ENCODE assay signal across 12 mouse cellular contexts in genomic region chr10:117544680-117545546, GRCm38 (mm10).
DNase-seq lines count a peak whose midpoint lies in the region; ATAC-seq lines count a peak whose summit lies in the region.
"Had no signal": no experiment of that assay in that cellular context is flagged by ENCODE, and none has a peak within 500 bp of the region (broad histone marks: within the 10 kb centered on the region; RNA-seq: fewer than 3 reads in every experiment).

No protein-coding gene starts in this region.

- no peaks in the 10 kb centered on the region for H3K36me3 ChIP-seq in kidney, embryonic 16.5 days (ENCODE audit: insufficient read depth, low read length)
- no peaks in the 10 kb centered on the region for H3K36me3 ChIP-seq in hindbrain, embryonic 15.5 days
- H3K36me3 ChIP-seq in midbrain, embryonic 16.5 days (ENCODE audit: control insufficient read depth, insufficient read depth, low read length): no peaks in the 10 kb centered on the region

- no peak for DNase-seq in kidney, postnatal 25 days
- DNase-seq in embryo, embryonic 11 days: peak; percentile 48
- no peak for DNase-seq in layer of hippocampus, adult 9-11 months
- DNase-seq in cerebellum, adult 9-10 months: no peak
- DNase-seq: thymus, postnatal 14 days had no signal

- H3K9me3 ChIP-seq in kidney, embryonic 16.5 days (ENCODE audit: low read length): no peaks in the 10 kb centered on the region
- no peaks in the 10 kb centered on the region for H3K9me3 ChIP-seq in hindbrain, embryonic 15.5 days
- H3K9me3 ChIP-seq in midbrain, embryonic 16.5 days (replicated peaks; ENCODE audit: control insufficient read depth, low read length, poor library complexity, severe bottlenecking): no peaks in the 10 kb centered on the region

- no peak overlapping the region for H3K27ac ChIP-seq in kidney, embryonic 16.5 days (ENCODE audit: low read length)
- no peak overlapping the region for H3K27ac ChIP-seq in hindbrain, embryonic 15.5 days (replicated peaks)
- no peak overlapping the region for H3K27ac ChIP-seq in midbrain, embryonic 16.5 days (ENCODE audit: low read length)
- H3K27ac ChIP-seq: heart, adult 2 months had no signal

- WGBS in kidney, embryonic 16.5 days: 45% methylated on average over 15 of the region's 15 CpGs
- 40% methylated on average over 15 of the region's 15 CpGs for WGBS in hindbrain, embryonic 15.5 days
- WGBS in midbrain, embryonic 16.5 days: 38% methylated on average over 15 of the region's 15 CpGs

- peak overlapping the region; percentile 27; the same call in 1 of the 2 replicates for H3K4me2 ChIP-seq in kidney, embryonic 16.5 days (replicated peaks; ENCODE audit: low read depth, low read length)
- peak overlapping the region; percentile 20 for H3K4me2 ChIP-seq in hindbrain, embryonic 15.5 days
- H3K4me2 ChIP-seq in midbrain, embryonic 16.5 days (ENCODE audit: low read length): peak overlapping the region; percentile 15; the same call in 1 of the 2 replicates

- H3K9ac ChIP-seq in kidney, embryonic 16.5 days (replicated peaks; ENCODE audit: low read length): no peak overlapping the region
- no peak overlapping the region for H3K9ac ChIP-seq in hindbrain, embryonic 15.5 days
- H3K9ac ChIP-seq in midbrain, embryonic 16.5 days (ENCODE audit: low read depth, low read length): no peak overlapping the region; the same call in 1 of the 2 replicates

- H3K27me3 ChIP-seq in kidney, embryonic 16.5 days (ENCODE audit: insufficient read depth, low read length): no peaks in the 10 kb centered on the region
- H3K27me3 ChIP-seq in hindbrain, embryonic 15.5 days: no peaks in the 10 kb centered on the region
- H3K27me3 ChIP-seq in midbrain, embryonic 16.5 days (ENCODE audit: control insufficient read depth, insufficient read depth, low read depth, low read length): no peaks in the 10 kb centered on the region

- no peak overlapping the region for H3K4me3 ChIP-seq in kidney, embryonic 16.5 days (ENCODE audit: low read length)
- no peak overlapping the region for H3K4me3 ChIP-seq in hindbrain, embryonic 15.5 days
- no peak overlapping the region for H3K4me3 ChIP-seq in midbrain, embryonic 16.5 days (ENCODE audit: low read depth, low read length)
- H3K4me3 ChIP-seq: erythroblast, embryonic 14.5 days; heart, adult 2 months had no signal

- no peak for ATAC-seq in kidney, embryonic 16.5 days (ENCODE audit: low FRiP score, low TSS enrichment)
- no peak for ATAC-seq in hindbrain, embryonic 15.5 days (ENCODE audit: low FRiP score, low read depth)
- no peak for ATAC-seq in midbrain, embryonic 16.5 days
- ATAC-seq: activated CD4-positive, CD25-positive, alpha-beta regulatory T cell, adult 4 months; inflammation-experienced regulatory T-cells, adult 6 months had no signal

- no peaks in the 10 kb centered on the region; the same call in 1 of the 2 replicates for H3K4me1 ChIP-seq in kidney, embryonic 16.5 days (ENCODE audit: insufficient read depth, low read length)
- H3K4me1 ChIP-seq in hindbrain, embryonic 15.5 days (replicated peaks): no peaks in the 10 kb centered on the region
- H3K4me1 ChIP-seq in midbrain, embryonic 16.5 days (ENCODE audit: control insufficient read depth, insufficient read depth, low read length): no peaks in the 10 kb centered on the region
